Mouse (Mus musculus): ENCODE data around the gene Dapk3. TPM values are rescaled to one million over a fixed set of nuclear protein-coding genes. Genes with fewer than 3 reads are reported as not detected.
A peak's percentile ranks its signal among the peaks of the same experiment; 100 is the strongest.
"Not testable (repeated sequence)": the region's sequence is repeated elsewhere in the genome, so short reads cannot be mapped to it uniquely, and the experiment has no call there.

Gene Dapk3
- polyA plus RNA-seq, 1 experiment: 95.9 TPM

GRCm38 (mm10) chr10:81161602-81162317, 21.0 kb upstream of the Dapk3 start:
- no peak overlapping the region for H3K27ac ChIP-seq (ENCODE audit: control insufficient read depth, insufficient read depth, low read length)
- H3K4me3 ChIP-seq (ENCODE audit: control insufficient read depth, insufficient read depth, low read length): no peak overlapping the region
- no peak for DNase-seq

GRCm38 (mm10) chr10:81162318-81162652, 20.5 kb upstream of the Dapk3 start:
- peaks cover 12% of the 10 kb centered on the region for H3K4me1 ChIP-seq (replicated peaks; ENCODE audit: control insufficient read depth, insufficient read depth, low read length)
- H3K4me3 ChIP-seq (ENCODE audit: control insufficient read depth, insufficient read depth, low read length): no peak overlapping the region
- 69% methylated on average over 2 of the region's 2 CpGs for WGBS
- H3K36me3 ChIP-seq (ENCODE audit: control insufficient read depth, insufficient read depth, low read length): peaks cover 4% of the 10 kb centered on the region; the same call in 1 of the 2 replicates
- DNase-seq: no peak
- H3K27ac ChIP-seq (ENCODE audit: control insufficient read depth, insufficient read depth, low read length): no peak overlapping the region
- TF ChIP-seq POLR2A (IDR thresholded peaks at IDR 0.05; ENCODE audit: control insufficient read depth, extremely low read depth, insufficient read depth, low read length, poor library complexity): no peak
- TF ChIP-seq CTCF (IDR thresholded peaks at IDR 0.05; ENCODE audit: borderline replicate concordance, control insufficient read depth, extremely low read depth, insufficient read depth, low read length, poor library complexity): no peak
- H3K27me3 ChIP-seq (ENCODE audit: control insufficient read depth, insufficient read depth, low read length): no peaks in the 10 kb centered on the region

More at GRCm38 (mm10) chr10:81161602-81162317, 21.0 kb upstream of the Dapk3 start:
- peaks cover 8% of the 10 kb centered on the region for H3K4me1 ChIP-seq (replicated peaks; ENCODE audit: control insufficient read depth, insufficient read depth, low read length)
- H3K27me3 ChIP-seq (ENCODE audit: control insufficient read depth, insufficient read depth, low read length): no peaks in the 10 kb centered on the region
- H3K36me3 ChIP-seq (ENCODE audit: control insufficient read depth, insufficient read depth, low read length): peaks cover 9% of the 10 kb centered on the region
- TF ChIP-seq CTCF (IDR thresholded peaks at IDR 0.05; ENCODE audit: borderline replicate concordance, control insufficient read depth, extremely low read depth, insufficient read depth, low read length, poor library complexity) (no peak), POLR2A (IDR thresholded peaks at IDR 0.05; ENCODE audit: control insufficient read depth, extremely low read depth, insufficient read depth, low read length, poor library complexity) (no peak)
- 86% methylated on average over 8 of the region's 8 CpGs for WGBS

GRCm38 (mm10) chr10:81165118-81165517, 17.7 kb upstream of the Dapk3 start:
- Histone ChIP-seq H3K4me3 (ENCODE audit: control insufficient read depth, insufficient read depth, low read length) (no peak overlapping the region), H3K36me3 (ENCODE audit: control insufficient read depth, insufficient read depth, low read length) (no peaks in the 10 kb centered on the region), H3K27ac (ENCODE audit: control insufficient read depth, insufficient read depth, low read length) (no peak overlapping the region), H3K4me1 (replicated peaks; ENCODE audit: control insufficient read depth, insufficient read depth, low read length) (peaks cover 21% of the 10 kb centered on the region), H3K27me3 (ENCODE audit: control insufficient read depth, insufficient read depth, low read length) (no peaks in the 10 kb centered on the region)
- 95% methylated on average over 8 of the region's 8 CpGs for WGBS
- TF ChIP-seq POLR2A (IDR thresholded peaks at IDR 0.05; ENCODE audit: control insufficient read depth, extremely low read depth, insufficient read depth, low read length, poor library complexity) (no peak), CTCF (IDR thresholded peaks at IDR 0.05; ENCODE audit: borderline replicate concordance, control insufficient read depth, extremely low read depth, insufficient read depth, low read length, poor library complexity) (no peak)
- no peak for DNase-seq

- no peaks in the 10 kb centered on the region for H3K36me3 ChIP-seq (ENCODE audit: control insufficient read depth, insufficient read depth, low read length)
- TF ChIP-seq CTCF (IDR thresholded peaks at IDR 0.05; ENCODE audit: borderline replicate concordance, control insufficient read depth, extremely low read depth, insufficient read depth, low read length, poor library complexity) (peak; percentile 54; the same call in 1 of the 2 replicates), POLR2A (IDR thresholded peaks at IDR 0.05; ENCODE audit: control insufficient read depth, extremely low read depth, insufficient read depth, low read length, poor library complexity) (peak; percentile 82)
- H3K4me1 ChIP-seq (replicated peaks; ENCODE audit: control insufficient read depth, insufficient read depth, low read length): peaks cover 15% of the 10 kb centered on the region
- H3K27ac ChIP-seq (ENCODE audit: control insufficient read depth, insufficient read depth, low read length): peak within 1 kb of the TSS; percentile 88
- peak; percentile 100 for DNase-seq
- peak within 1 kb of the TSS; percentile 59 for H3K4me3 ChIP-seq (ENCODE audit: control insufficient read depth, insufficient read depth, low read length)
- under 1% methylated on average over 63 of the region's 64 CpGs for WGBS
- no peaks in the 10 kb centered on the region for H3K27me3 ChIP-seq (ENCODE audit: control insufficient read depth, insufficient read depth, low read length)
These were observed 15.4 kb upstream of the Dapk3 start, which contains the start of gene Pias4 for GRCm38 (mm10) chr10:81167200-81168086. Gene Pias4 (minus strand): TSS chr10:81167923.

GRCm38 (mm10) chr10:81168087-81168431, 14.7 kb upstream of the Dapk3 start:
- 2% methylated on average over 5 of the region's 5 CpGs for WGBS
- Histone ChIP-seq H3K4me1 (replicated peaks; ENCODE audit: control insufficient read depth, insufficient read depth, low read length) (peaks cover 15% of the 10 kb centered on the region), H3K27ac (ENCODE audit: control insufficient read depth, insufficient read depth, low read length) (peak overlapping the region; percentile 88), H3K36me3 (ENCODE audit: control insufficient read depth, insufficient read depth, low read length) (no peaks in the 10 kb centered on the region), H3K27me3 (ENCODE audit: control insufficient read depth, insufficient read depth, low read length) (no peaks in the 10 kb centered on the region), H3K4me3 (ENCODE audit: control insufficient read depth, insufficient read depth, low read length) (peak overlapping the region; percentile 19)
- DNase-seq: no peak
- TF ChIP-seq POLR2A (IDR thresholded peaks at IDR 0.05; ENCODE audit: control insufficient read depth, extremely low read depth, insufficient read depth, low read length, poor library complexity) (no peak), CTCF (IDR thresholded peaks at IDR 0.05; ENCODE audit: borderline replicate concordance, control insufficient read depth, extremely low read depth, insufficient read depth, low read length, poor library complexity) (no peak)

GRCm38 (mm10) chr10:81168521-81169244, 14.1 kb upstream of the Dapk3 start:
- TF ChIP-seq CTCF (IDR thresholded peaks at IDR 0.05; ENCODE audit: borderline replicate concordance, control insufficient read depth, extremely low read depth, insufficient read depth, low read length, poor library complexity) (no peak), POLR2A (IDR thresholded peaks at IDR 0.05; ENCODE audit: control insufficient read depth, extremely low read depth, insufficient read depth, low read length, poor library complexity) (no peak; the same call in 1 of the 2 replicates)
- H3K4me1 ChIP-seq (replicated peaks; ENCODE audit: control insufficient read depth, insufficient read depth, low read length): peaks cover 21% of the 10 kb centered on the region
- peak overlapping the region; percentile 88 for H3K27ac ChIP-seq (ENCODE audit: control insufficient read depth, insufficient read depth, low read length)
- no peaks in the 10 kb centered on the region for H3K27me3 ChIP-seq (ENCODE audit: control insufficient read depth, insufficient read depth, low read length)
- WGBS: under 1% methylated on average over 29 of the region's 29 CpGs
- DNase-seq: peak; percentile 90
- H3K36me3 ChIP-seq (ENCODE audit: control insufficient read depth, insufficient read depth, low read length): no peaks in the 10 kb centered on the region
- H3K4me3 ChIP-seq (ENCODE audit: control insufficient read depth, insufficient read depth, low read length): peak overlapping the region; percentile 39

- H3K27me3 ChIP-seq (ENCODE audit: control insufficient read depth, insufficient read depth, low read length); H3K36me3 ChIP-seq (ENCODE audit: control insufficient read depth, insufficient read depth, low read length); H3K4me3 ChIP-seq (ENCODE audit: control insufficient read depth, insufficient read depth, low read length): not testable (repeated sequence)
- peak overlapping the region; percentile 85 for H3K27ac ChIP-seq (ENCODE audit: control insufficient read depth, insufficient read depth, low read length)
- DNase-seq: peak; percentile 48
- H3K4me1 ChIP-seq (replicated peaks; ENCODE audit: control insufficient read depth, insufficient read depth, low read length): peaks cover 27% of the 10 kb centered on the region
- 1% methylated on average over 10 of the region's 14 CpGs for WGBS
These were observed 13.3 kb upstream of the Dapk3 start for GRCm38 (mm10) chr10:81169411-81169900.

All from thymus, adult 2 months (tissue).